Mouse (Mus musculus): ENCODE data around the gene Sh3d21. TPM values are rescaled to one million over a fixed set of nuclear protein-coding genes. Genes with fewer than 3 reads are reported as not detected.

The Sh3d21 gene
- polyA plus RNA-seq, 1 experiment from 2014 or later: 10.3 TPM

GRCm38 (mm10) chr4:126141021-126141420 lies 22.3 kb downstream of the Sh3d21 start:
- H3K4me3 ChIP-seq: no peak overlapping the region
- ATAC-seq (ENCODE audit: insufficient number of reproducible peaks, insufficient read depth, low FRiP score, low TSS enrichment, low read depth): no peak
- WGBS: 63% methylated on average over 4 of the region's 5 CpGs
- H3K27me3 ChIP-seq: no peaks in the 10 kb centered on the region
- no peaks in the 10 kb centered on the region for H3K9me3 ChIP-seq
- no peak overlapping the region for H3K9ac ChIP-seq
- no peaks in the 10 kb centered on the region for H3K4me1 ChIP-seq
- no peak overlapping the region for H3K4me2 ChIP-seq
- H3K36me3 ChIP-seq: peaks cover 45% of the 10 kb centered on the region
- no peak overlapping the region for H3K27ac ChIP-seq

GRCm38 (mm10) chr4:126137773-126138172 lies 25.5 kb downstream of the Sh3d21 start:
- Histone ChIP-seq H3K9me3 (no peaks in the 10 kb centered on the region), H3K9ac (no peak overlapping the region), H3K36me3 (peaks cover 74% of the 10 kb centered on the region), H3K4me3 (no peak overlapping the region), H3K27ac (no peak overlapping the region), H3K4me2 (no peak overlapping the region), H3K4me1 (peaks cover 9% of the 10 kb centered on the region), H3K27me3 (no peaks in the 10 kb centered on the region)
- WGBS: 80% methylated on average over 4 of the region's 4 CpGs
- ATAC-seq (ENCODE audit: insufficient number of reproducible peaks, insufficient read depth, low FRiP score, low TSS enrichment, low read depth): no peak

GRCm38 (mm10) chr4:126134639-126135038 lies 28.7 kb downstream of the Sh3d21 start:
- H3K4me1 ChIP-seq: peaks cover 40% of the 10 kb centered on the region
- H3K27ac ChIP-seq: no peak overlapping the region
- H3K36me3 ChIP-seq: peaks cover 84% of the 10 kb centered on the region
- H3K4me2 ChIP-seq: no peak overlapping the region
- no peaks in the 10 kb centered on the region for H3K9me3 ChIP-seq
- H3K4me3 ChIP-seq: no peak overlapping the region
- ATAC-seq (ENCODE audit: insufficient number of reproducible peaks, insufficient read depth, low FRiP score, low TSS enrichment, low read depth): no peak
- H3K27me3 ChIP-seq: no peaks in the 10 kb centered on the region
- no peak overlapping the region for H3K9ac ChIP-seq
- 83% methylated on average over 4 of the region's 4 CpGs for WGBS

- Histone ChIP-seq H3K27me3 (no peaks in the 10 kb centered on the region), H3K4me1 (peaks cover 41% of the 10 kb centered on the region), H3K4me3 (no peak overlapping the region), H3K9ac (no peak overlapping the region), H3K36me3 (peaks cover 84% of the 10 kb centered on the region), H3K4me2 (no peak overlapping the region), H3K9me3 (no peaks in the 10 kb centered on the region), H3K27ac (no peak overlapping the region)
- no peak for ATAC-seq (ENCODE audit: insufficient number of reproducible peaks, insufficient read depth, low FRiP score, low TSS enrichment, low read depth)
- 87% methylated on average over 4 of the region's 4 CpGs for WGBS
Observed at GRCm38 (mm10) chr4:126134236-126134635, 29.1 kb downstream of the Sh3d21 start.

- Histone ChIP-seq H3K27ac (peak overlapping the region; percentile 80), H3K9ac (peak overlapping the region; percentile 40; the same call in 1 of the 2 replicates), H3K4me1 (peaks cover 41% of the 10 kb centered on the region), H3K36me3 (peaks cover 84% of the 10 kb centered on the region), H3K4me3 (no peak overlapping the region), H3K4me2 (no peak overlapping the region), H3K9me3 (no peaks in the 10 kb centered on the region), H3K27me3 (no peaks in the 10 kb centered on the region)
- ATAC-seq (ENCODE audit: insufficient number of reproducible peaks, insufficient read depth, low FRiP score, low TSS enrichment, low read depth): no peak
- 71% methylated on average over 6 of the region's 6 CpGs for WGBS
Observed at GRCm38 (mm10) chr4:126132636-126133264, 30.5 kb downstream of the Sh3d21 start.

- Histone ChIP-seq H3K36me3 (peaks cover 84% of the 10 kb centered on the region), H3K4me2 (no peak overlapping the region), H3K4me3 (no peak overlapping the region), H3K9ac (peak overlapping the region; percentile 40; the same call in 1 of the 2 replicates), H3K9me3 (no peaks in the 10 kb centered on the region), H3K4me1 (peaks cover 41% of the 10 kb centered on the region), H3K27ac (peak overlapping the region; percentile 80), H3K27me3 (no peaks in the 10 kb centered on the region)
- 49% methylated on average over 10 of the region's 10 CpGs for WGBS
- ATAC-seq (ENCODE audit: insufficient number of reproducible peaks, insufficient read depth, low FRiP score, low TSS enrichment, low read depth): no peak
Observed at GRCm38 (mm10) chr4:126131290-126132121, 31.8 kb downstream of the Sh3d21 start.

- Histone ChIP-seq H3K9me3 (no peaks in the 10 kb centered on the region), H3K4me2 (peak overlapping the region; percentile 27), H3K4me1 (peaks cover 41% of the 10 kb centered on the region), H3K9ac (0 out of 2 replicates have a peak overlapping the region, but pooled peaks have one; percentile 4), H3K36me3 (peaks cover 84% of the 10 kb centered on the region), H3K27me3 (no peaks in the 10 kb centered on the region), H3K4me3 (no peak overlapping the region), H3K27ac (peak overlapping the region; percentile 80)
- WGBS: 41% methylated on average over 11 of the region's 11 CpGs
- ATAC-seq (ENCODE audit: insufficient number of reproducible peaks, insufficient read depth, low FRiP score, low TSS enrichment, low read depth): no peak
Observed at GRCm38 (mm10) chr4:126130502-126130901, 32.8 kb downstream of the Sh3d21 start.

GRCm38 (mm10) chr4:126123309-126124040 lies 39.8 kb downstream of the Sh3d21 start:
- Histone ChIP-seq H3K36me3 (peaks cover 67% of the 10 kb centered on the region), H3K4me3 (no peak overlapping the region), H3K4me2 (no peak overlapping the region), H3K4me1 (no peaks in the 10 kb centered on the region), H3K27ac (no peak overlapping the region), H3K9ac (no peak overlapping the region), H3K27me3 (no peaks in the 10 kb centered on the region), H3K9me3 (peaks cover 5% of the 10 kb centered on the region; the same call in 1 of the 2 replicates)
- 90% methylated on average over 10 of the region's 10 CpGs for WGBS
- no peak for ATAC-seq (ENCODE audit: insufficient number of reproducible peaks, insufficient read depth, low FRiP score, low TSS enrichment, low read depth)

- 0 out of 2 replicates have a peak, but pooled peaks cover 3% of the 10 kb centered on the region for H3K4me1 ChIP-seq
- no peak for ATAC-seq (ENCODE audit: insufficient number of reproducible peaks, insufficient read depth, low FRiP score, low TSS enrichment, low read depth)
- no peaks in the 10 kb centered on the region for H3K27me3 ChIP-seq
- H3K27ac ChIP-seq: no peak overlapping the region
- H3K9ac ChIP-seq: no peak overlapping the region
- no peak overlapping the region for H3K4me2 ChIP-seq
- no peak overlapping the region for H3K4me3 ChIP-seq
- WGBS: 86% methylated on average over 2 of the region's 2 CpGs
- H3K36me3 ChIP-seq: peaks cover 39% of the 10 kb centered on the region
- peaks cover 5% of the 10 kb centered on the region; the same call in 1 of the 2 replicates for H3K9me3 ChIP-seq
Observed at GRCm38 (mm10) chr4:126120506-126120905, 42.8 kb downstream of the Sh3d21 start.

GRCm38 (mm10) chr4:126120052-126120451 lies 43.2 kb downstream of the Sh3d21 start:
- Histone ChIP-seq H3K36me3 (peaks cover 35% of the 10 kb centered on the region), H3K4me3 (no peak overlapping the region), H3K9ac (no peak overlapping the region), H3K27ac (no peak overlapping the region), H3K4me1 (0 out of 2 replicates have a peak, but pooled peaks cover 3% of the 10 kb centered on the region), H3K9me3 (peaks cover 5% of the 10 kb centered on the region; the same call in 1 of the 2 replicates), H3K4me2 (no peak overlapping the region), H3K27me3 (no peaks in the 10 kb centered on the region)
- 87% methylated on average over 5 of the region's 5 CpGs for WGBS
- no peak for ATAC-seq (ENCODE audit: insufficient number of reproducible peaks, insufficient read depth, low FRiP score, low TSS enrichment, low read depth)

- no peak for ATAC-seq (ENCODE audit: insufficient number of reproducible peaks, insufficient read depth, low FRiP score, low TSS enrichment, low read depth)
- peaks cover 25% of the 10 kb centered on the region for H3K36me3 ChIP-seq
- H3K27ac ChIP-seq: no peak overlapping the region
- no peaks in the 10 kb centered on the region for H3K27me3 ChIP-seq
- peaks cover 4% of the 10 kb centered on the region; the same call in 1 of the 2 replicates for H3K4me1 ChIP-seq
- peaks cover 5% of the 10 kb centered on the region; the same call in 1 of the 2 replicates for H3K9me3 ChIP-seq
- 87% methylated on average over 1 of the region's 1 CpGs for WGBS
- H3K9ac ChIP-seq: no peak overlapping the region
- no peak overlapping the region for H3K4me2 ChIP-seq
- H3K4me3 ChIP-seq: no peak overlapping the region
Observed at GRCm38 (mm10) chr4:126119051-126119450, 44.2 kb downstream of the Sh3d21 start.
